Mouse (Mus musculus): ENCODE results near the gene Trim14.
"Not testable (repeated sequence)": the region's sequence is repeated elsewhere in the genome, so short reads cannot be mapped to it uniquely, and the experiment has no call there.

GRCm38 (mm10) chr4:46581577-46581976 is 45.6 kb upstream of the Trim14 start:
- TF ChIP-seq CTCF (IDR thresholded peaks at IDR 0.05; ENCODE audit: insufficient read depth, low read length); POLR2A (IDR thresholded peaks at IDR 0.05; ENCODE audit: borderline replicate concordance, extremely low read depth, low read depth, low read length): not testable (repeated sequence)

All from lung, adult 2 months (tissue).